Mouse (Mus musculus) MEL (cell line): ENCODE data around the gene 4931428F04Rik. TPM values are rescaled to one million over a fixed set of nuclear protein-coding genes. Genes with fewer than 3 reads are reported as not detected.
A peak's percentile ranks its signal among the peaks of the same experiment; 100 is the strongest.

Source experiments
- DNase-seq: peaks from one replicate; pipeline ENCODE4 v3.0.0; 2011; ENCODE audit warnings: low read depth, low spot score
- H3K27ac ChIP-seq: 2 replicates; pipeline ENCODE4 v1.5.1; 2012; ENCODE audit warnings: low read depth, mild to moderate bottlenecking, control low read depth, low read length, moderate library complexity; ENCODE audit not compliant: control insufficient read depth
- H3K27me3 ChIP-seq, 2 experiments: fragments of 150-350 bp in 1 of 2; sonication (generic) in 1 of 2; 2 replicates each; pipeline ENCODE4 v1.6.1; 2012; ENCODE audit warnings: low read length in 2 of 2, mild to moderate bottlenecking in 2 of 2, improper control_type of control experiment in 1 of 2, moderate library complexity in 1 of 2; ENCODE audit not compliant: insufficient read depth in 2 of 2, control insufficient read depth in 1 of 2
- H3K36me3 ChIP-seq, 2 experiments: 2 replicates each; pipeline ENCODE4 v1.6.1; 2012 to 2014; ENCODE audit warnings: low read length in 2 of 2, improper control_type of control experiment in 1 of 2, inconsistent platforms in 1 of 2, mild to moderate bottlenecking in 1 of 2; ENCODE audit not compliant: insufficient read depth in 2 of 2, control insufficient read depth in 1 of 2
- H3K4me1 ChIP-seq, 2 experiments: fragments of 150-350 bp in 1 of 2; sonication (generic) in 1 of 2; 2 replicates each; pipeline ENCODE4 v1.6.1; 2012; ENCODE audit warnings: low read length in 2 of 2, improper control_type of control experiment in 1 of 2, mild to moderate bottlenecking in 1 of 2; ENCODE audit not compliant: insufficient read depth in 2 of 2, control insufficient read depth in 1 of 2
- H3K4me3 ChIP-seq, 2 experiments: fragments of 150-350 bp in 1 of 2; sonication (generic) in 1 of 2; 2 replicates each; pipeline ENCODE4 v1.5.1; 2012; ENCODE audit warnings: low read depth in 2 of 2, low read length in 2 of 2, mild to moderate bottlenecking in 2 of 2, moderate library complexity in 2 of 2, control low read depth in 1 of 2, improper control_type of control experiment in 1 of 2; ENCODE audit not compliant: control insufficient read depth in 1 of 2, insufficient read depth in 1 of 2
- H3K79me2 ChIP-seq: 2 replicates; pipeline ENCODE4 v1.6.1; 2012; ENCODE audit warnings: mild to moderate bottlenecking, low read length, moderate library complexity; ENCODE audit not compliant: control insufficient read depth, poor library complexity, insufficient read depth
- H3K9ac ChIP-seq: 2 replicates; pipeline ENCODE4 v1.6.1; 2012; ENCODE audit warnings: low read depth, mild to moderate bottlenecking, control low read depth, low read length, moderate library complexity; ENCODE audit not compliant: control insufficient read depth, poor library complexity, severe bottlenecking
- H3K9me3 ChIP-seq: fragments of 150-350 bp; sonication (generic); replicated peaks from 2 replicates; pipeline ENCODE4 v1.6.1; 2012; ENCODE audit warnings: mild to moderate bottlenecking, low read length, improper control_type of control experiment, moderate library complexity; ENCODE audit not compliant: insufficient read depth
- BHLHE40 ChIP-seq: IDR thresholded peaks from 2 replicates; pipeline ENCODE4 v1.6.1; 2012; ENCODE audit warnings: low read depth, mild to moderate bottlenecking, inconsistent platforms, low read length, improper control_type of control experiment, borderline replicate concordance
- CHD1 ChIP-seq: IDR thresholded peaks from 2 replicates; pipeline ENCODE4 v1.6.1; 2012; ENCODE audit warnings: low read depth, mild to moderate bottlenecking, inconsistent platforms, low read length, improper control_type of control experiment
- CHD2 ChIP-seq: IDR thresholded peaks from 2 replicates; pipeline ENCODE4 v1.6.1; 2011; ENCODE audit warnings: low read length, improper control_type of control experiment
- CTCF ChIP-seq, 3 experiments: IDR thresholded peaks in 2 of 3; conservative IDR thresholded peaks in 1 of 3; 2 replicates each; pipeline ENCODE4 v1.5.1; 2011 to 2012; ENCODE audit warnings: low read length in 3 of 3, low read depth in 2 of 3, mild to moderate bottlenecking in 2 of 3, improper control_type of control experiment in 1 of 3, inconsistent platforms in 1 of 3, mixed read lengths in 1 of 3, moderate library complexity in 1 of 3; ENCODE audit not compliant: control insufficient read depth in 1 of 3, insufficient read depth in 1 of 3, poor library complexity in 1 of 3, severe bottlenecking in 1 of 3
- E2F4 ChIP-seq: IDR thresholded peaks from 2 replicates; pipeline ENCODE4 v1.6.1; 2011; ENCODE audit warnings: low read depth, low read length, improper control_type of control experiment, borderline replicate concordance
- ELF1 ChIP-seq: IDR thresholded peaks from 2 replicates; pipeline ENCODE4 v1.6.1; 2014; ENCODE audit warnings: low read depth, mild to moderate bottlenecking, inconsistent platforms, low read length, improper control_type of control experiment, moderate library complexity
- EP300 ChIP-seq, 2 experiments: IDR thresholded peaks; 2 replicates each; pipeline ENCODE4 v1.6.1; 2011; ENCODE audit warnings: improper control_type of control experiment in 2 of 2, low read length in 2 of 2, low read depth in 1 of 2, mild to moderate bottlenecking in 1 of 2
- ETS1 ChIP-seq: IDR thresholded peaks from 2 replicates; pipeline ENCODE4 v1.6.1; 2012; ENCODE audit warnings: low read depth, mild to moderate bottlenecking, inconsistent platforms, low read length, improper control_type of control experiment, moderate library complexity
- GABPA ChIP-seq: IDR thresholded peaks from 2 replicates; pipeline ENCODE4 v1.6.1; 2012; ENCODE audit warnings: low read depth, mild to moderate bottlenecking, inconsistent platforms, low read length, improper control_type of control experiment, moderate library complexity
- GATA1 ChIP-seq: IDR thresholded peaks from 2 replicates; pipeline ENCODE4 v1.6.1; 2011; ENCODE audit warnings: low read depth, low read length, improper control_type of control experiment
- KAT2A ChIP-seq: conservative IDR thresholded peaks from 2 replicates; pipeline ENCODE4 v1.6.1; 2012; ENCODE audit warnings: low read depth, low read length, improper control_type of control experiment, inconsistent platforms
- MAFK ChIP-seq: IDR thresholded peaks from 2 replicates; pipeline ENCODE4 v1.6.1; 2011; ENCODE audit warnings: low read depth, mild to moderate bottlenecking, low read length, improper control_type of control experiment, borderline replicate concordance
- MAX ChIP-seq: IDR thresholded peaks from 2 replicates; pipeline ENCODE4 v1.6.1; 2011; ENCODE audit warnings: low read length, improper control_type of control experiment
- MAZ ChIP-seq: IDR thresholded peaks from 2 replicates; pipeline ENCODE4 v1.6.1; 2012; ENCODE audit warnings: low read depth, mild to moderate bottlenecking, inconsistent platforms, low read length, improper control_type of control experiment
- MEF2A ChIP-seq: IDR thresholded peaks from 2 replicates; pipeline ENCODE4 v1.6.1; 2014; ENCODE audit warnings: low read depth, mild to moderate bottlenecking, inconsistent platforms, low read length, improper control_type of control experiment; ENCODE audit not compliant: poor library complexity, insufficient replicate concordance, severe bottlenecking; ENCODE audit errors: extremely low read depth
- MXI1 ChIP-seq: IDR thresholded peaks from 2 replicates; pipeline ENCODE4 v1.6.1; 2011; ENCODE audit warnings: mild to moderate bottlenecking, low read depth, low read length, improper control_type of control experiment
- MYB ChIP-seq: IDR thresholded peaks from 2 replicates; pipeline ENCODE4 v1.6.1; 2011; ENCODE audit warnings: mild to moderate bottlenecking, low read depth, low read length, improper control_type of control experiment
- MYC ChIP-seq: IDR thresholded peaks from 2 replicates; pipeline ENCODE4 v1.6.1; 2011; ENCODE audit warnings: low read depth, mild to moderate bottlenecking, low read length, improper control_type of control experiment, moderate library complexity
- NELFE ChIP-seq: IDR thresholded peaks from 2 replicates; pipeline ENCODE4 v1.6.1; 2011; ENCODE audit warnings: low read depth, low read length, improper control_type of control experiment
- NRF1 ChIP-seq: IDR thresholded peaks from 2 replicates; pipeline ENCODE4 v1.6.1; 2014; ENCODE audit warnings: low read depth, mild to moderate bottlenecking, inconsistent platforms, low read length, improper control_type of control experiment, moderate library complexity; ENCODE audit not compliant: poor library complexity, insufficient read depth, severe bottlenecking
- POLR2A ChIP-seq, 2 experiments: IDR thresholded peaks; 2 replicates each; pipeline ENCODE4 v1.6.1; 2011 to 2012; ENCODE audit warnings: low read length in 2 of 2, mild to moderate bottlenecking in 2 of 2, control low read depth in 1 of 2, improper control_type of control experiment in 1 of 2, low read depth in 1 of 2, moderate library complexity in 1 of 2; ENCODE audit not compliant: control insufficient read depth in 1 of 2, insufficient read depth in 1 of 2, poor library complexity in 1 of 2
- POLR2AphosphoS2 ChIP-seq: IDR thresholded peaks from 2 replicates; pipeline ENCODE4 v1.6.1; 2011; ENCODE audit warnings: low read length, improper control_type of control experiment
- POLR2AphosphoS5 ChIP-seq: IDR thresholded peaks from 2 replicates; pipeline ENCODE4 v1.6.1; 2012; ENCODE audit warnings: low read depth, borderline replicate concordance, mild to moderate bottlenecking, inconsistent platforms, low read length, moderate library complexity, mixed read lengths
- RAD21 ChIP-seq: IDR thresholded peaks from 2 replicates; pipeline ENCODE4 v1.6.1; 2011; ENCODE audit warnings: mild to moderate bottlenecking, low read depth, low read length, improper control_type of control experiment
- RCOR1 ChIP-seq: IDR thresholded peaks from 2 replicates; pipeline ENCODE4 v1.6.1; 2012; ENCODE audit warnings: low read depth, mild to moderate bottlenecking, inconsistent platforms, low read length, improper control_type of control experiment
- SIN3A ChIP-seq: IDR thresholded peaks from 2 replicates; pipeline ENCODE4 v1.6.1; 2012; ENCODE audit warnings: low read length, improper control_type of control experiment, inconsistent platforms
- SMC3 ChIP-seq: IDR thresholded peaks from 2 replicates; pipeline ENCODE4 v1.6.1; 2011; ENCODE audit warnings: low read depth, low read length, improper control_type of control experiment
- TAL1 ChIP-seq: IDR thresholded peaks from 2 replicates; pipeline ENCODE4 v1.6.1; 2012; ENCODE audit warnings: mild to moderate bottlenecking, inconsistent platforms, low read length, moderate library complexity, mixed read lengths
- TBP ChIP-seq: IDR thresholded peaks from 2 replicates; pipeline ENCODE4 v1.8.0; 2011; ENCODE audit warnings: low read depth, low read length, improper control_type of control experiment
- TCF12 ChIP-seq: IDR thresholded peaks from 2 replicates; pipeline ENCODE4 v1.6.1; 2014; ENCODE audit warnings: low read depth, mild to moderate bottlenecking, inconsistent platforms, low read length, improper control_type of control experiment, moderate library complexity
- UBTF ChIP-seq: IDR thresholded peaks from 2 replicates; pipeline ENCODE4 v1.6.1; 2012; ENCODE audit warnings: low read depth, mild to moderate bottlenecking, inconsistent platforms, low read length, improper control_type of control experiment, moderate library complexity, borderline replicate concordance; ENCODE audit not compliant: insufficient read depth
- USF1 ChIP-seq: IDR thresholded peaks from 2 replicates; pipeline ENCODE4 v1.6.1; 2014; ENCODE audit warnings: low read depth, mild to moderate bottlenecking, inconsistent platforms, low read length, improper control_type of control experiment, moderate library complexity
- USF2 ChIP-seq, 2 experiments: IDR thresholded peaks; 2 replicates each; pipeline ENCODE4 v1.6.1; 2011 to 2012; ENCODE audit warnings: improper control_type of control experiment in 2 of 2, low read length in 2 of 2, borderline replicate concordance in 1 of 2, inconsistent platforms in 1 of 2, low read depth in 1 of 2, mild to moderate bottlenecking in 1 of 2; ENCODE audit not compliant: insufficient read depth in 1 of 2
- ZC3H11A ChIP-seq: IDR thresholded peaks from 2 replicates; pipeline ENCODE4 v1.6.1; 2012; ENCODE audit warnings: low read depth, mild to moderate bottlenecking, inconsistent platforms, low read length, improper control_type of control experiment
- ZKSCAN1 ChIP-seq: IDR thresholded peaks from 2 replicates; pipeline ENCODE4 v1.6.1; 2012; ENCODE audit warnings: low read depth, mild to moderate bottlenecking, inconsistent platforms, low read length, improper control_type of control experiment, moderate library complexity
- ZMIZ1 ChIP-seq: IDR thresholded peaks from 2 replicates; pipeline ENCODE4 v1.6.1; 2012; ENCODE audit warnings: low read depth, mild to moderate bottlenecking, inconsistent platforms, low read length, improper control_type of control experiment, moderate library complexity
- ZNF384 ChIP-seq: IDR thresholded peaks from 2 replicates; pipeline ENCODE4 v1.6.1; 2012; ENCODE audit warnings: low read depth, mild to moderate bottlenecking, inconsistent platforms, low read length, improper control_type of control experiment
- polyA plus RNA-seq, 2 experiments: library from polyadenylated mRNA; stranded (reverse) in 1 of 2; unstranded in 1 of 2; fragments of >175 nt in 1 of 2; fragments of >200 nt in 1 of 2; gene quantifications; 2 replicates each; pipeline versions ENCODE4 v1.2.1 to v1.2.4; 2012; ENCODE audit warnings: low replicate concordance in 2 of 2, low read depth in 1 of 2; ENCODE audit not compliant: insufficient read length in 2 of 2, insufficient read depth in 1 of 2, missing spikeins in 1 of 2
- total RNA-seq: library from RNA; depleted of rRNA; stranded (reverse); fragments of 300-350 nt; gene quantifications from 2 replicates; pipeline ENCODE4 v1.2.3, GENCODE M21; 2012

The 4931428F04Rik gene
- total and polyA plus RNA-seq, 3 experiments = 8.2 to 13.0 TPM; not detected in 1

GRCm38 (mm10) chr8:105338992-105339391 is 49.3 kb upstream of the 4931428F04Rik start:
- Histone ChIP-seq H3K27ac (peak overlapping the region; percentile 84), H3K4me3 (peak overlapping the region; percentile 15 to 28), H3K36me3 (peaks cover 0 to 38% of the 10 kb centered on the region in 2 experiments; a peak in 2 of 4 replicates), H3K79me2 (no peaks in the 10 kb centered on the region), H3K4me1 (peaks cover 17 to 49% of the 10 kb centered on the region in 2 experiments), H3K27me3 (no peaks in the 10 kb centered on the region), H3K9me3 (no peaks in the 10 kb centered on the region), H3K9ac (peak overlapping the region; percentile 52)
- DNase-seq = peak; percentile 82
- no peak for TF ChIP-seq POLR2AphosphoS2
- no peak; the same call in none of the 2 replicates for TF ChIP-seq SIN3A
- TF ChIP-seq ETS1 = peak; percentile 84
- TF ChIP-seq CTCF (IDR thresholded peaks at IDR 0.05 in 2 of 3, conservative IDR thresholded peaks at IDR 0.05 in 1 of 3; ENCODE audit: control insufficient read depth in 1 of 3, insufficient read depth in 1 of 3, low read depth in 2 of 3, low read length in 3 of 3, poor library complexity in 1 of 3, severe bottlenecking in 1 of 3) = no peak
- peak; percentile 78 for TF ChIP-seq MYB
- peak; percentile 80 for TF ChIP-seq ELF1
- TF ChIP-seq E2F4 = no peak
- TF ChIP-seq GATA1 = peak; percentile 83
- TF ChIP-seq ZKSCAN1 = no peak
- 0 out of 2 replicates have a peak, but pooled peaks have one; percentile 3 for TF ChIP-seq USF1
- peak; percentile 65; the same call in 1 of the 2 replicates for TF ChIP-seq TCF12
- TF ChIP-seq ZC3H11A = 0 out of 2 replicates have a peak, but pooled peaks have one; percentile 6
- no peak for TF ChIP-seq GABPA
- 0 out of 2 replicates have a peak, but pooled peaks have one; percentile 38 for TF ChIP-seq MAFK
- TF ChIP-seq CHD1 = no peak
- TF ChIP-seq MEF2A = no peak
- no peak for TF ChIP-seq USF2 (IDR thresholded peaks at IDR 0.05; ENCODE audit: borderline replicate concordance in 1 of 2, insufficient read depth in 1 of 2, low read depth in 1 of 2, low read length in 2 of 2)
- TF ChIP-seq ZMIZ1 = no peak
- TF ChIP-seq POLR2A (IDR thresholded peaks at IDR 0.05; ENCODE audit: control insufficient read depth in 1 of 2, insufficient read depth in 1 of 2, low read depth in 1 of 2, low read length in 2 of 2, poor library complexity in 1 of 2) = peak in 1 of 2 experiments; percentile 48; a peak in 1 of 4 replicates
- no peak for TF ChIP-seq NELFE
- TF ChIP-seq KAT2A = no peak
- peak; percentile 46; the same call in 1 of the 2 replicates for TF ChIP-seq BHLHE40
- TF ChIP-seq MAX = peak; percentile 46
- 0 out of 2 replicates have a peak, but pooled peaks have one; percentile 29 for TF ChIP-seq TAL1
- peak; percentile 83 to 85 for TF ChIP-seq EP300 (IDR thresholded peaks at IDR 0.05; ENCODE audit: low read depth in 1 of 2, low read length in 2 of 2)
- TF ChIP-seq ZNF384 = no peak
- no peak; the same call in 1 of the 2 replicates for TF ChIP-seq MAZ
- TF ChIP-seq RAD21 = no peak
- peak; percentile 47; the same call in 1 of the 2 replicates for TF ChIP-seq TBP
- 0 out of 2 replicates have a peak, but pooled peaks have one; percentile 62 for TF ChIP-seq MYC
- TF ChIP-seq NRF1 = no peak
- no peak for TF ChIP-seq SMC3
- TF ChIP-seq POLR2AphosphoS5 = no peak
- TF ChIP-seq MXI1 = peak; percentile 68
- peak; percentile 54 for TF ChIP-seq CHD2
- peak; percentile 89 for TF ChIP-seq RCOR1
- no peak for TF ChIP-seq UBTF
